Mouse (Mus musculus) ES-E14 (cell line): ENCODE results near the gene Olfr556. TPM values are rescaled to one million over a fixed set of nuclear protein-coding genes. Genes with fewer than 3 reads are reported as not detected.

Experiments used
- DNase-seq: peaks from one replicate; pipeline ENCODE4 v3.0.0-alpha.2; 2013; ENCODE audit warnings: low read depth, low spot score
- H3K27ac ChIP-seq: 2 replicates; pipeline ENCODE4 v1.5.1; 2012; ENCODE audit warnings: low read depth, mild to moderate bottlenecking, low read length, moderate library complexity, mixed read lengths; ENCODE audit not compliant: poor library complexity, insufficient read depth, severe bottlenecking
- H3K36me3 ChIP-seq: 2 replicates; pipeline ENCODE4 v1.6.1; 2012; ENCODE audit warnings: mild to moderate bottlenecking, low read length, moderate library complexity, mixed read lengths; ENCODE audit not compliant: control insufficient read depth, poor library complexity, insufficient read depth, severe bottlenecking
- H3K4me1 ChIP-seq, 2 experiments: fragments of 150-350 bp in 1 of 2; sonication (generic) in 1 of 2; 2 replicates each; pipeline ENCODE4 v1.6.1; 2012; ENCODE audit warnings: low read length in 2 of 2, mild to moderate bottlenecking in 1 of 2, mixed read lengths in 1 of 2; ENCODE audit not compliant: control insufficient read depth in 2 of 2, insufficient read depth in 2 of 2, poor library complexity in 1 of 2
- H3K4me3 ChIP-seq, 2 experiments: fragments of 150-350 bp in 1 of 2; sonication (generic) in 1 of 2; 2 replicates each; pipeline ENCODE4 v1.5.1; 2012; ENCODE audit warnings: low read length in 2 of 2, low read depth in 1 of 2, mild to moderate bottlenecking in 1 of 2, mixed read lengths in 1 of 2; ENCODE audit not compliant: insufficient read depth in 1 of 2, poor library complexity in 1 of 2, severe bottlenecking in 1 of 2
- H3K9ac ChIP-seq: 2 replicates; pipeline ENCODE4 v1.6.1; 2012; ENCODE audit warnings: low read depth, mild to moderate bottlenecking, low read length, mixed read lengths; ENCODE audit not compliant: poor library complexity, insufficient read depth, severe bottlenecking
- H3K9me3 ChIP-seq: fragments of 150-350 bp; sonication (generic); 2 replicates; pipeline ENCODE4 v1.6.1; 2012; ENCODE audit warnings: low read depth, mild to moderate bottlenecking, low read length; ENCODE audit not compliant: control insufficient read depth, insufficient read depth
- CHD2 ChIP-seq: IDR thresholded peaks from 2 replicates; pipeline ENCODE4 v1.6.1; 2014; ENCODE audit warnings: mild to moderate bottlenecking, low read depth, low read length, inconsistent platforms
- HCFC1 ChIP-seq: IDR thresholded peaks from 2 replicates; pipeline ENCODE4 v1.6.1; 2012; ENCODE audit warnings: low read length, inconsistent platforms, borderline replicate concordance; ENCODE audit not compliant: insufficient read depth
- MAFK ChIP-seq: IDR thresholded peaks from 2 replicates; pipeline ENCODE4 v1.6.1; 2014; ENCODE audit warnings: mild to moderate bottlenecking, low read depth, low read length, inconsistent platforms; ENCODE audit not compliant: insufficient read depth
- ZC3H11A ChIP-seq: IDR thresholded peaks from 2 replicates; pipeline ENCODE4 v1.6.1; 2012; ENCODE audit warnings: low read depth, mild to moderate bottlenecking, inconsistent platforms, low read length, borderline replicate concordance
- ZNF384 ChIP-seq: IDR thresholded peaks from 2 replicates; pipeline ENCODE4 v1.6.1; 2012; ENCODE audit warnings: low read depth, low read length, inconsistent platforms
- in situ Hi-C, 2 experiments: fragments of 600-800 bp; cut with MboI; formaldehyde crosslinking; loops; one replicate each; pipeline ENCODE4 v1.15.1; 2025; ENCODE audit warnings: low sequenced_read_pairs in 2 of 2, inconsistent platforms in 1 of 2; ENCODE audit not compliant: unreplicated experiment in 2 of 2
- total RNA-seq: library from RNA; depleted of rRNA; stranded (reverse); fragments of 300-350 nt; gene quantifications from 2 replicates; pipeline ENCODE4 v1.2.3, GENCODE M21; 2012

Olfr556 gene
- total RNA-seq, 1 experiment: not detected

DNA sequence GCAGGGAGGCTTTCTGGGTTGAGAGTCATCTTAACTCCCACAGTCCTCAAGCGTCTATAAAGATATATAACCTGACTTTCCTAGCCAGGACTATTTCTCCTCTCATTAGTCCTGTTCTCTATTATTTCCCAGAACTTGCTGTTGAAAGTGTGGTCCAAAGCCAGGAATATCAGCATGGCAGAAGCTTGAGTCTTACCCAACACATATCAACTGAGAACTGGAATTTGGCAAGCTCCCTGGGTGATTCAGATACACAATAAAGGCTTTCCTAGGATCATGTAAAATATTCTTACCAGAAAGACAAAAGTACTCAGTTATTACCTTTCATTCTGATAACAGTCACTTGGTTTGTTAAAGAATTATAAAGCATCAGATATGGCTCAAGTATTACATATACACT lies 17.2 kb downstream of the Olfr556 start:
- in situ Hi-C loops: no loop called here
- peaks cover 2% of the 10 kb centered on the region; the same call in 1 of the 2 replicates for H3K36me3 ChIP-seq
- no peak overlapping the region for H3K27ac ChIP-seq
- H3K4me3 ChIP-seq: no peak overlapping the region
- TF ChIP-seq CHD2 (no peak), ZC3H11A (no peak), HCFC1 (no peak), MAFK (no peak), ZNF384 (no peak)
- H3K4me1 ChIP-seq: no peaks in the 10 kb centered on the region; a peak in 1 of 4 replicates
- H3K9ac ChIP-seq: no peak overlapping the region
- H3K9me3 ChIP-seq: no peaks in the 10 kb centered on the region
- no peak for DNase-seq

DNA sequence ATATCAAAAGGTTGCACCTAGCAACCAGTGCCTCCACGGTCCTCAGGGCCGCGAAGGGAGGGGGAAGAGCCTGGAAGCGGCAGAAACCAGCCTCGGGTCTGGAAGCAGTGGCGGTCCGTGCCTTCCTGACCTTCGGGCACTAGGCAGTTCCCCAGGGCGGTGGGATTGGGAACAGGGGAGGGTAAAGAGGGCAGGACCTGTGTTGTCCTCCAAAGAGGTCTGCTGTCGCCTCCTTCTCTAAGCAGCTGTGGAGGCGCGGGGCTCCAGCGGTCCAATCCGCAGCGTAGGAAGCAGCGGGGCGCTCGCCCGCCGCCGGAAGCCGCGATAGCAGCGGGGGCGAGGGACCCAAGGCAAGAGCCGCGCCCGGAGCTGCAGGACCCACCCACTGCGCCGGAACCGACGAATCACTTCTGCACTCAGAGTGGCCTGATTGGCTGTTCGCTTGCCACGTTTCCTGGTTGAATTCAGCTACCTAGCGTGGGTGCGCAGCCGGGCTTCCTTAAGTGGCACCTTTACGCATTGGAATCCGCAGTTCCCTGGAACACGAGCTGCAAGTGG lies 22.3 kb downstream of the Olfr556 start, which contains the start of gene Trim68:
TSS of gene Trim68 (minus strand) at position 384 of the 558 bp plus-strand sequence.
- H3K36me3 ChIP-seq: no peaks in the 10 kb centered on the region
- TF ChIP-seq HCFC1 (0 out of 2 replicates have a peak, but pooled peaks have one; percentile 19), CHD2 (0 out of 2 replicates have a peak, but pooled peaks have one; percentile 27), ZC3H11A (no peak)
- peak within 1 kb of the TSS; percentile 71 to 80 for H3K4me3 ChIP-seq
- no peaks in the 10 kb centered on the region for H3K9me3 ChIP-seq
- H3K4me1 ChIP-seq: no peaks in the 10 kb centered on the region; a peak in 1 of 4 replicates
- in situ Hi-C loops: no loop called here
- peak; percentile 75 for DNase-seq
- H3K27ac ChIP-seq: no peak within 1 kb of the TSS
- peak within 1 kb of the TSS; percentile 74 for H3K9ac ChIP-seq

DNA sequence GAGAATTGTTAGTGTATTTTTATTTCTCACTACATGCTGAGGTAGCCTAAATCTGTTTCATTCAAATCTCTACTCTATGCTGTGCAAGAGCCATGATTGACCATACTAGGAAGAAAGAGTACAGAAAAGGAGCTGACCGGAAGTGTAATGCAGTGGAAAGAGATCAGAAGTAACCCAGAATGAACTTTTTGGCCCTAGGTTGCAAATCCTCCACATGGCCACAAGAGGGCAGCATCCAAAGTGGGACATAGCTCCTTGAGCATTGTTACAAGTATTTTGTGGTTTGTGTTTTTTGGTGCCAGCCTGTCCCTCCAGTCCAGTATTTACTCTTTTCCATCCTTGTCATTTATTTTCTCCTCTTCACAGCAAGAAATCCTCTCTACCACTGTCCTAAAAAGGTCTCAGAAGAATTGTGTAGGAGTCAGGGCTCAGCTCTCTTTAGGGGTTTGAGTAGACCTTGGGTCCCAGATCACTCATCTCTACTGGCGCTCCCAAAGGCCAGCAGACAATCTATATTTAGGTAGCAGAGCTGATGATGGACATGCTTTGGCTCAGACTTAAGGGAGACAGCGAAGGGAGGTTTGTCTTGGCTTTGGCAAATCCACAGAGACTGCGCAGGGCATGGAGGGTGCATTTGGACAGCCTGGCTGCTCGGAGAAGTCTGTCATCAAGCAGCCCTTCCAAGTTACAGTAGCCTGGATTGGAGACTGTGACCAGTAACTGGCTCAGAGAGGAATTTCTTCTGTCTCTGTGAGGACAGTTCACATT lies 30.8 kb downstream of the Olfr556 start, which contains the start of gene Olfr557:
TSS of gene Olfr557 (plus strand) at position 553 of the 768 bp plus-strand sequence.
- DNase-seq: peak; percentile 54
- in situ Hi-C loops: no loop called here
- Histone ChIP-seq H3K36me3 (no peaks in the 10 kb centered on the region), H3K4me1 (no peaks in the 10 kb centered on the region), H3K27ac (no peak within 1 kb of the TSS), H3K9ac (no peak within 1 kb of the TSS), H3K4me3 (no peak within 1 kb of the TSS), H3K9me3 (no peaks in the 10 kb centered on the region)
- TF ChIP-seq MAFK (no peak), ZC3H11A (no peak; the same call in 1 of the 2 replicates), HCFC1 (no peak), CHD2 (no peak), ZNF384 (no peak)

DNA sequence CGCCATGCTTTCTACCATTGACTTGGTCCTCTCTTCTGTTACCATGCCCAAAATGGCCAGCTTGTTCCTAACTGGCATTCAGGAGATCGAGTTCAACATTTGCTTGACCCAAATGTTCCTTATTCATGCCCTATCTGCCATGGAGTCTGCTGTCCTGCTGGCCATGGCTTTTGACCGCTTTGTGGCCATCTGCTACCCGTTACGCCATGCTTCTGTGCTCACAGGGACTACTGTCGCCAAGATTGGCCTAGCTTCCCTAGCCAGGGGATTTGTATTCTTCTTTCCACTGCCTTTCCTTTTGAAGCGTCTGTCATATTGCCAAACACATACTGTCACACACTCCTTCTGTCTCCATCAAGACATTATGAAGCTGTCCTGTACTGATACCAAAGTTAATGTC lies 33.8 kb downstream of the Olfr556 start:
- in situ Hi-C loops: no loop called here
- H3K9me3 ChIP-seq: no peaks in the 10 kb centered on the region
- H3K36me3 ChIP-seq: no peaks in the 10 kb centered on the region
- H3K27ac ChIP-seq: no peak overlapping the region
- no peak overlapping the region for H3K4me3 ChIP-seq
- no peak for DNase-seq
- H3K4me1 ChIP-seq: no peaks in the 10 kb centered on the region
- TF ChIP-seq ZNF384: no peak
- TF ChIP-seq CHD2: no peak
- TF ChIP-seq ZC3H11A: no peak
- no peak for TF ChIP-seq HCFC1
- no peak for TF ChIP-seq MAFK
- no peak overlapping the region for H3K9ac ChIP-seq
